Mouse (Mus musculus) brain, embryonic 14.5 days (tissue): ENCODE measurements around the gene Mettl7b.

ENCODE experiments used
- CTCF ChIP-seq: fragments of 200-500 bp; IDR thresholded peaks from 2 replicates; pipeline ENCODE4 v1.5.1; 2012; ENCODE audit warnings: inconsistent platforms, mild to moderate bottlenecking, moderate library complexity, borderline replicate concordance; ENCODE audit not compliant: insufficient read depth, insufficient read length; ENCODE audit errors: extremely low read depth
- POLR2A ChIP-seq: fragments of 200-500 bp; IDR thresholded peaks from 2 replicates; pipeline ENCODE4 v1.6.1; 2012; ENCODE audit warnings: mild to moderate bottlenecking, inconsistent platforms, borderline replicate concordance; ENCODE audit not compliant: poor library complexity, insufficient read depth, insufficient read length, severe bottlenecking; ENCODE audit errors: extremely low read depth

GRCm38 (mm10) chr10:128919966-128920365, 40.8 kb downstream of the Mettl7b start:
- TF ChIP-seq POLR2A (no peak), CTCF (no peak)
